Mouse (Mus musculus): ENCODE measurements around the gene Entpd6. TPM values are rescaled to one million over a fixed set of nuclear protein-coding genes. Genes with fewer than 3 reads are reported as not detected.

Gene Entpd6
- total RNA-seq, 2 experiments from 2014 or later: 5.5 to 6.6 TPM

GRCm38 (mm10) chr2:150772466-150773119, 23.8 kb downstream of the Entpd6 start:
- no peak for DNase-seq
- intact Hi-C loops (cut with DNase I; ENCODE audit: low total_unique reads): no loop called here

- no peak for DNase-seq
- intact Hi-C loops (cut with DNase I; ENCODE audit: low total_unique reads): loop anchor here (10.0 kb wide), 1 partner anchor 122 kb away; the partner anchor contains the start of genes Abhd12 and Gins1
Observed at GRCm38 (mm10) chr2:150782801-150783200, 34.0 kb downstream of the Entpd6 start.

- DNase-seq: peak; percentile 89
- intact Hi-C loops (cut with DNase I; ENCODE audit: low total_unique reads): loop anchor here (10.0 kb wide), 1 partner anchor 118 kb away; the partner anchor contains the start of genes Abhd12 and Gins1
Observed at GRCm38 (mm10) chr2:150786251-150787180, 37.7 kb downstream of the Entpd6 start, which contains the start of gene Pygb. TSS of gene Pygb (plus strand) at chr2:150786735.

- no peak for DNase-seq
- intact Hi-C loops (cut with DNase I; ENCODE audit: low total_unique reads): loop anchor here (10.0 kb wide), 1 partner anchor 117 kb away; the partner anchor contains the start of genes Abhd12 and Gins1
Observed at GRCm38 (mm10) chr2:150787234-150787771, 38.5 kb downstream of the Entpd6 start.

GRCm38 (mm10) chr2:150788768-150789550, 40.1 kb downstream of the Entpd6 start:
- peak; percentile 86 for DNase-seq
- intact Hi-C loops (cut with DNase I; ENCODE audit: low total_unique reads): loop anchor here (10.0 kb wide), 1 partner anchor 116 kb away; the partner anchor contains the start of genes Abhd12 and Gins1

- intact Hi-C loops (cut with DNase I; ENCODE audit: low total_unique reads): no loop called here
- DNase-seq: no peak
Observed at GRCm38 (mm10) chr2:150793320-150793719, 44.5 kb downstream of the Entpd6 start.

- no peak for DNase-seq
- intact Hi-C loops (cut with DNase I; ENCODE audit: low total_unique reads): no loop called here
Observed at GRCm38 (mm10) chr2:150798084-150798483, 49.2 kb downstream of the Entpd6 start.

GRCm38 (mm10) chr2:150800616-150801015, 51.8 kb downstream of the Entpd6 start:
- no peak for DNase-seq
- intact Hi-C loops (cut with DNase I; ENCODE audit: low total_unique reads): no loop called here

GRCm38 (mm10) chr2:150803035-150803434, 54.2 kb downstream of the Entpd6 start:
- intact Hi-C loops (cut with DNase I; ENCODE audit: low total_unique reads): no loop called here
- DNase-seq: no peak

- DNase-seq: no peak
- intact Hi-C loops (cut with DNase I; ENCODE audit: low total_unique reads): no loop called here
Observed at GRCm38 (mm10) chr2:150808381-150808780, 59.5 kb downstream of the Entpd6 start.

GRCm38 (mm10) chr2:150808812-150809211, 60.0 kb downstream of the Entpd6 start:
- DNase-seq: no peak
- intact Hi-C loops (cut with DNase I; ENCODE audit: low total_unique reads): no loop called here

- DNase-seq: no peak
- intact Hi-C loops (cut with DNase I; ENCODE audit: low total_unique reads): no loop called here
Observed at GRCm38 (mm10) chr2:150810603-150811002, 61.8 kb downstream of the Entpd6 start.

- intact Hi-C loops (cut with DNase I; ENCODE audit: low total_unique reads): no loop called here
- no peak for DNase-seq
Observed at GRCm38 (mm10) chr2:150812816-150813215, 64.0 kb downstream of the Entpd6 start.

- no peak for DNase-seq
- intact Hi-C loops (cut with DNase I; ENCODE audit: low total_unique reads): no loop called here
Observed at GRCm38 (mm10) chr2:150816676-150817402, 68.0 kb downstream of the Entpd6 start.

GRCm38 (mm10) chr2:150818742-150819141, 69.9 kb downstream of the Entpd6 start:
- DNase-seq: no peak
- intact Hi-C loops (cut with DNase I; ENCODE audit: low total_unique reads): no loop called here

- DNase-seq: no peak
- intact Hi-C loops (cut with DNase I; ENCODE audit: low total_unique reads): no loop called here
Observed at GRCm38 (mm10) chr2:150820720-150821119, 71.9 kb downstream of the Entpd6 start.
